Mouse (Mus musculus): Measurements from ENCODE around the gene Tpo. TPM values are rescaled to one million over a fixed set of nuclear protein-coding genes. Genes with fewer than 3 reads are reported as not detected.
A peak's percentile ranks its signal among the peaks of the same experiment; 100 is the strongest.

Gene Tpo
- total RNA-seq, 2 experiments from 2014 or later: 0.20 to 0.25 TPM

DNA sequence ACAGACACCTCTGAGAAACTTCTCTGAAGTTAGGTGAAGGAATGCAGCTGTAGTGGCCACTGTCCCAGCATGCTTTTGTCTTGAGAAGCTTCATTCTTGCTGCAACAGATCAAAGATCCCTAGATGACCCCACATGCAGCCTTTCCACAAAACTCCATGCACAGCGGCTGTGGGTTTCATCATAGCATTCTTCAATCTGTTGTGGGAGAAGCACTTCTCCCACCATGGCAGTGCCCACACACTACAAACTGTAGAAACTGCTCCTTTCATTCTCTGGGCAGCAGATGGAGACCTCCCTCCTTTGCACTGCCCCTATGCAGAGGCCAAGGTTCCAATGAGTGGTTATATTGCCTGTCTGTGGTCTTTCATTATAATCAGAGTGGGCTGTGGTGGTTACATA, 103.3 kb downstream of the Tpo start:
- no peak overlapping the region for H3K27ac ChIP-seq
- no peak overlapping the region for H3K4me3 ChIP-seq
- DNase-seq (ENCODE audit: low spot score in 2 of 2): no peak
- no peak for TF ChIP-seq CTCF (conservative IDR thresholded peaks at IDR 0.05)

DNA sequence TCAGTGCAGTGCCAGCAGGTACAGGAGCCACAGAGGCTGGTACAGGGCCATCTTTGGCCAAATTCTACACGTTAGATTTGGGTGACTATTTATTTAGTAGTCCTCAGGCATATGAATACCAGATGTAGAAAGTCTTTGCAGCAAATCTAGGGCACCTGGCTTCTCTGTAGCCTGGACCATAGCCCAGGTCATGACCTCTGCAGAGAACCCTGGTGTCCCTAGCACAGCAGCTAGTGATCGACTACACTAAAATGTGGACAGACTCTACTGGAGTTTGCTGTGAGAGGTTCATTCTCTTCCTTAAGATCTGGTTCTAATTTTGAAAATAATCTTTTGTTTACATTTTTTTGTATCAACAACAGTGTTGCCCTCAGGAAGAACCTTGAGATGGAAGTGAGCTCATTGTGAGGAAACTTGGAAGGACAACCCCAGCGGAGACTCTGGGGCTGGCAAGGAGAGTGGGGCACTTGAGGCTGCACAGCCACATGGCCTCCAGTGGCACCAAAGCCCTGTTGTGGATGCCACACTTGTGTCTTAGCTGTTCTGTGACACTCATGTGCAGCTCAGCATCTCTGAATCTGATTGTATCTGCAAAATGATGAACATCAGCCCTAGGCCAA, 104.6 kb downstream of the Tpo start:
- no peak for DNase-seq (ENCODE audit: low spot score in 2 of 2)
- TF ChIP-seq CTCF (conservative IDR thresholded peaks at IDR 0.05): no peak
- Histone ChIP-seq H3K27ac (no peak overlapping the region), H3K4me3 (no peak overlapping the region)

DNA sequence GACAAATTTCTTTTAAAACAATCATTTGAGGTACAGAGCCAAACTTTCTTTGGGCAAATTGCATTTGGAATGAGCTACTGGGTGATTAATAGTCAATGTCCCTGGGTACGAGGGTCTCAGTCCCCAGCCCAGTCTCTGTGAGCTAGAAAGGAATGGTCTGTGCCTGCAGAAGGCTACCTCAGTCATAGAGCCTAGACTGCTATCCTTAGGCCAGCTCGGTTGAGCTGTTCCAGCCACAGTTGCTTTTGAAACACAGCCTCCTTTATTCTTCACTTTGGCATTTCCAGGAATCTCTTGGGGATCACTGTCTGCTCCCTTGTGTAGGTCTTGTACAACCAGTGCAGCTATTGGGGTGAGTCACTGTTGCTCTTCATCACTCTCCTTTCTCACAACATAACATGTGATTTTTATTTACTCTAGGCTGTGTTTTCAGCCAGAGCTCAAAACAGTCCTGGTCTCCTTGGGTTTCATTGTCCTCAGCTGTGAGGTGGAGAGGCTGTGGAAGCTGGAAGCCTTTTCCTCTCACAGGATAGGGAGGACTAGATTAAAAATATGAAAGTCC, 108.1 kb downstream of the Tpo start:
- no peak for TF ChIP-seq CTCF (conservative IDR thresholded peaks at IDR 0.05)
- peak overlapping the region; percentile 36 for H3K27ac ChIP-seq
- DNase-seq (ENCODE audit: low spot score in 2 of 2): no peak
- no peak overlapping the region for H3K4me3 ChIP-seq

DNA sequence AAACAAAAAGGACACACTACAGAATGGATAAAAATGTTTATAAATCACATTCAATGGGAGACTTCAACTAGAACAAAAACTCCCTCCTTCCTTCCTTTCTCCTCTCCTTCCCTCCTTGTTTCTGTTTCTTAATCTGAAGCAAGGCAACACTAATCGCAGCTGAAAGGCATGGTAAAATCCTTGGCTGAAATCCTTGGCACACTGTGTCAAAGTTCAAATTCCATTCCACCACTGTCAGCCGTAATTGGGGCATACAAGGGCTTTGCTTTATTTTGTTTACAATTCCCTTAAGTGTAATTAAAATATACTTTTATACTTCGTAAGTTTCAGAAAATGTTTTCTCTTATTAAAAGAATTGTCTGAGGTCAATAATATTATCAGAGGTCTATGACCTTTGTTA, 108.9 kb downstream of the Tpo start:
- no peak for TF ChIP-seq CTCF (conservative IDR thresholded peaks at IDR 0.05)
- DNase-seq (ENCODE audit: low spot score in 2 of 2): no peak
- no peak overlapping the region; the same call in 1 of the 2 replicates for H3K27ac ChIP-seq
- H3K4me3 ChIP-seq: no peak overlapping the region

DNA sequence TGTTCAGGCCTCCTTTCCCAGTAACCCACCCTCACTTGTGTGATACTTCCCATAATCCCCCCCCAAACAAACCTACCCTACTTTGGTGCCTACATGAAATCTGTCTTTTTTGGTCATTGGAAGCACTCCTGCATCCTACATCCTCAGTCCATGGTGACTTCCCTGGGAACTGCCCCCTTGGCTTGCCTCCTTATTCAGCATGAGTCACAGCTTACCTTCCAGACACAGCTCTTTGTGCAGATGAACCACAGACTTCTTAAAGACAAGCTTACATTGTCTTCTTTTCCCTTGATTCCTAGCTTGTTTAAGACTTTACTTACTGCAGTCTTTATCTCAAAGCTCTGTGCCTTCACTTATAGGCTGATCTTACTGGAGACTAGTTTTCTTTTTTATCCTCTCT, 112.0 kb downstream of the Tpo start:
- Histone ChIP-seq H3K4me3 (no peak overlapping the region), H3K27ac (no peak overlapping the region)
- no peak for DNase-seq (ENCODE audit: low spot score in 2 of 2)
- no peak for TF ChIP-seq CTCF (conservative IDR thresholded peaks at IDR 0.05)

DNA sequence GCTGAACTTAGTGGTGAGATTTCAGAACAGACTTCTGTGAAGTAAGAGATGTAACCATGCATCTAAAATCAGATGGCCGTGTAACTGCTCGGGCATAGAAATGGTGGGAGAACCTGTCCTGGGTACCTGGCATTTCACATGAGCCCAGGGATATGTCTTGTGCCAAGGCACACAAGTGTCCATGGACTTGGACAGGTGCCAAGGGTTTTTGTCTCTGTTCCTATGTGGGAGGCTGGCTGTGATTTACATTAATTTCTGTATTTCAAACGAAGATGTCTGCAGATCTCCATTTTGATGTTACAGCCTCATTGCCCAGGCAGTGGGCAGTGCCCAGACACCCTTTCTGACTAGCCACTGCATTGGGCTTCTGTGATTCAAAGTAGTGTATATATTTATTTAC, 115.3 kb downstream of the Tpo start:
- H3K4me3 ChIP-seq: no peak overlapping the region
- no peak overlapping the region for H3K27ac ChIP-seq
- DNase-seq (ENCODE audit: low spot score in 2 of 2): no peak
- no peak for TF ChIP-seq CTCF (conservative IDR thresholded peaks at IDR 0.05)

DNA sequence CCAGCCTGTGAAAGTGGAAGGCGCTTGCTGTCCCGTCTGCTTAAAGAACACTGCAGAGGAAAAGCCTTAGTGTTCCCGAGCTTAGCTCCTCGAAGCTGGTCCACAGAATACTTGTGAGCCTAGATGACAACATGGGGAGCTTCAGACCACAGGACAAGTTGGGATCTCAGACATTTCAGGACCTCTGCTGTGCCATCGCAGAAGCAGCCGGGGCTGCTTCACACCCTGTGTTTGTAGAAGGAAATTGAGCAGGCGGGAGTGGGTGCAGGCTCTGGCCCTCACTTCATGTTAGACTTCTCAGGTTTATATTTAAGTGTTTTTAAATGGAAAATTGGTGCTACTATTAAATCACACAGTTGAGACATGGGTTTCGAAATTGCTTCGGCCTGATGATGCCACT, 116.9 kb downstream of the Tpo start:
- DNase-seq (ENCODE audit: low spot score in 2 of 2): no peak
- Histone ChIP-seq H3K4me3 (no peak overlapping the region), H3K27ac (no peak overlapping the region; the same call in 1 of the 2 replicates)
- TF ChIP-seq CTCF (conservative IDR thresholded peaks at IDR 0.05): no peak

DNA sequence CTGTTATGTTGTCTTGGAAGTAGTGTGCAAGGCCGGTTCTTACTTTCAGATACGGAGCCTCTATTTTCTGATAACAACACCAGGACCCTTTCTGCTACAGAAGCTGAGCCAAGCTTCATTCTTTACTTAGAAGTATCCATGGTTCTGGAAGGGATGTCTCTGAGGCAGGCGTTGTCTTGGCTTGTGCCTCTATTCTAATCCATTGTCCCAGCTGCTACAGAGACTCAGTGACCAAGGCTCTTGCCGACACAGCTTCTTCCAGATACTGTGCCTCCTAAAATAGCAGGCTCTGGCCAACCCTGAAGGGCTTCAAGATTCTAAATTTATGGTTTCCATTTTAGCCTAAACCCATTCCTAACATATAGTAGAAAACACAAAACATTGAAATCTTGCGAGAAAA, 123.7 kb downstream of the Tpo start:
- no peak overlapping the region for H3K4me3 ChIP-seq
- DNase-seq (ENCODE audit: low spot score in 2 of 2): no peak
- no peak overlapping the region for H3K27ac ChIP-seq
- TF ChIP-seq CTCF (conservative IDR thresholded peaks at IDR 0.05): no peak

DNA sequence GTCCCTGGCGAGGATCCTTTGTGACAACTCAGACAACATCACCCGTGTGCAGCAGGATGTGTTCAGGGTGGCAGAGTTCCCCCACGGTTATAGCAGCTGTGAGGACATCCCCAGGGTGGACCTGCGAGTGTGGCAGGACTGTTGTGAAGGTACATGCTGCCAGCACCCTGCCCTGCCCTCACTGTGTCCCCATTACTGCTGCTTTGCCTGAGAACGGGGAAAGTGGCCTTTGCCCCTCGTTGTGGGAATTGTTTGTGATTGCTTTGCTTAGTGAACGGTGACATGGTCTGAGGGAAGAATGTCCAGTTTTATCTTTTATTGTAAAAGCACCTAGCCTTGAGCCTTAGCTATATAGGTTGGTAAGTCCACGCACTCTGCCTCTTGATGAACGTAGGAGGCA, 125.8 kb downstream of the Tpo start:
- no peak for DNase-seq (ENCODE audit: low spot score in 2 of 2)
- Histone ChIP-seq H3K27ac (no peak overlapping the region), H3K4me3 (no peak overlapping the region)
- no peak for TF ChIP-seq CTCF (conservative IDR thresholded peaks at IDR 0.05)

Other genes starting within 250 kb of the Tpo start
- gene Pxdn, start 195.0 kb downstream of the Tpo start, total RNA-seq (2021): 10 to 100 TPM; 77.9 to 78.1 TPM
- gene Sntg2, start 240.8 kb upstream of the Tpo start, total RNA-seq (2021): 1 to 10 TPM; 5.0 to 5.8 TPM